Mouse (Mus musculus) inflammation-experienced regulatory T-cells, adult 6 months (primary cell): ENCODE results near the gene Olfr137. TPM values are rescaled to one million over a fixed set of nuclear protein-coding genes. Genes with fewer than 3 reads are reported as not detected.

Experiments
- ATAC-seq: one replicate; pipeline ENCODE4 v1.8.0; 2017
- polyA plus RNA-seq, 3 experiments: library from polyadenylated mRNA; unstranded; fragments of 100-300 nt; shearing (Covaris generic); gene quantifications; one replicate each; pipeline ENCODE4 v1.2.1; 2017

Gene Olfr137
- polyA plus RNA-seq = not detected

DNA sequence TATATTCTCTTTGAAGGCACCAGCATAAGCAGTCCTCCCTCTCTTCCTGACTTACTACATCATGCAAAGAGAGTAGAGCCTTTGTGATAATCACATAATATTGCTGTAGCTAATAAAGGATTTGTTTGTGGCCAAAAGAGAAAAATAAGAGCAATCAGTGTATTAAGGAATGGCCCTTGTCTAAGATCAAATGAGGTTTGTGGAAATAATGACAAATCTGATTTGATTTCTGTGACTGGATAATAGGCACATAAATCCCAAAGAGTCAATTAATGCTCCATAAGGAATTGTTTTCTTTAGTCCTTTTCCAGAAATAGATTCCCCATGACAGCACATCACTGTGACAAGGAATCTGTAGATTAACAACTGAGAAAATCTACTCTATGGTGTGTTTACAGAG is at the start of gene Olfr137:
Gene Olfr137, minus strand, starts transcription at position 101 of the 400 bp plus-strand sequence.
- no peak for ATAC-seq

DNA sequence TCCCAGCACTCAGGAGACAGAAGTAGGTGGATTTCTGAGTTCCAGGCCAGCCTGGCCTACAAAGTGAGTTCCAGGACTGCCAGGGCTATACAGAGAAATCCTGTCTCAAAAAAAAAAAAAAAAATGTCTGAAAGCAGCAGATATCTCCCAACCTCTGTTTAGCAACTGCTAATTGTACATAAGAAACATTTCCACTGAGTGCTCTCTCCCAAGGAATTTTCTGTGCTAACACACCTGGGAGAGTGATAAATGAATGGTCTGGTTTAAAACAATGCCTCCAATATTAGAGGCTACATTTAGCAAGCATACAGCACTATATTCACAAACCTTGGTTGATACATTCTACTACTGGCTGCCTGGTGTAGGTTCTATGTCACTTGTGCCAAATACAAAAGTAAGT is 22.2 kb upstream of the Olfr137 start, which contains the start of gene Olfr136:
Gene Olfr136, plus strand, starts transcription at position 301 of the 400 bp plus-strand sequence.
- no peak for ATAC-seq

DNA sequence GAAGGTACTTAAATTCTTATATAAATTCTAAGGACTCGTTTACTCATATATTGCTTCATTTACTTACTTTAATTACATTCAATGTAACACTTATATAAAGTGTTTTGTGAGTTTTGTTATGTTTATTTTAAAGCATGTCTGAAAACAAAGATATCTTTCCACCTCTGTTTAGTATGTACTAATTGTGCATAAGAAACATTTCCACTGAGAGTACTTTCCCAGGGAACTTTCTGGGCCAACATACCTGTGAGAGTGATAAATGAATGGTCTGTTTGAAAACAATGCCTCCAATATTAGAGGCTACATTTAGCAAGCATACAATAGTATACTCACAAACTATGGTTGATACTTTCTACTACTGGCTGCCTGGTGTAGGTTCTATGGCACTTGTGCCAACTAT is 46.6 kb downstream of the Olfr137 start, which contains the start of gene Olfr138:
Gene Olfr138, plus strand, starts transcription at position 301 of the 400 bp plus-strand sequence.
- ATAC-seq = no peak

Other genes starting within 250 kb of the Olfr137 start
- not detected for gene Olfr129, start 247.5 kb downstream of the Olfr137 start, polyA plus RNA-seq
- gene Olfr130, start 243.6 kb downstream of the Olfr137 start, polyA plus RNA-seq = not detected
- gene Olfr131, start 218.9 kb downstream of the Olfr137 start, polyA plus RNA-seq = not detected
- gene Olfr132, start 173.0 kb downstream of the Olfr137 start, polyA plus RNA-seq = not detected
- gene Olfr133, start 162.3 kb downstream of the Olfr137 start, polyA plus RNA-seq = not detected
- not detected for gene Olfr134, start 136.2 kb downstream of the Olfr137 start, polyA plus RNA-seq
- not detected for gene Olfr135, start 103.2 kb downstream of the Olfr137 start, polyA plus RNA-seq
- gene Olfr138, start 46.5 kb downstream of the Olfr137 start, polyA plus RNA-seq = not detected
- gene Olfr136, start 22.3 kb upstream of the Olfr137 start, polyA plus RNA-seq = not detected
- gene Esp36, start 112.6 kb upstream of the Olfr137 start, polyA plus RNA-seq = not detected
- gene Esp34, start 246.6 kb upstream of the Olfr137 start, polyA plus RNA-seq = not detected